12 mouse cellular contexts compared by ENCODE assay signal in genomic region chr11:100935373-100936355, GRCm38 (mm10). TPM values are rescaled to one million over a fixed set of nuclear protein-coding genes. Genes with fewer than 3 reads are reported as not detected.
DNase-seq lines count a peak whose midpoint lies in the region; ATAC-seq and TF ChIP-seq lines count a peak whose summit lies in the region.
"Had no signal": no experiment of that assay in that cellular context is flagged by ENCODE, and none has a peak within 500 bp of the region (broad histone marks: within the 10 kb centered on the region; RNA-seq: fewer than 3 reads in every experiment).

No protein-coding gene starts in this region.

- in situ Hi-C loops in CH12.LX (cut with MboI; ENCODE audit: low pct_ligation_motif_present, low pct_unique_long_range_greater_than_20kb, low sequenced_read_pairs), result no loop called here

- peaks cover 61% of the 10 kb centered on the region for H3K79me2 ChIP-seq in CH12.LX (replicated peaks; ENCODE audit: control insufficient read depth, extremely low read depth, insufficient read depth, poor library complexity, severe bottlenecking)

- H3K9me3 ChIP-seq in heart, embryonic 11.5 days (replicated peaks; ENCODE audit: control insufficient read depth, low read length), result no peaks in the 10 kb centered on the region
- H3K9me3 ChIP-seq in CH12.LX (replicated peaks; ENCODE audit: low read length), result no peaks in the 10 kb centered on the region
- H3K9me3 ChIP-seq in embryonic facial prominence, embryonic 15.5 days (replicated peaks), result no peaks in the 10 kb centered on the region
- no peaks in the 10 kb centered on the region for H3K9me3 ChIP-seq in kidney, embryonic 16.5 days (ENCODE audit: low read length)
- H3K9me3 ChIP-seq: forebrain, embryonic 12.5 days had no signal

- H3K4me2 ChIP-seq in heart, embryonic 11.5 days, result no peak overlapping the region
- 0 out of 2 replicates have a peak overlapping the region, but pooled peaks have one; percentile 99 for H3K4me2 ChIP-seq in CH12.LX (ENCODE audit: insufficient read depth, low read depth, poor library complexity, severe bottlenecking)
- no peak overlapping the region for H3K4me2 ChIP-seq in embryonic facial prominence, embryonic 15.5 days (replicated peaks)
- H3K4me2 ChIP-seq in kidney, embryonic 16.5 days (replicated peaks; ENCODE audit: low read depth, low read length), result no peak overlapping the region
- H3K4me2 ChIP-seq: forebrain, embryonic 12.5 days; hindbrain, embryonic 14.5 days had no signal

- 88% methylated on average over 8 of the region's 8 CpGs for WGBS in heart, embryonic 11.5 days (ENCODE audit: insufficient replicate concordance)
- WGBS in embryonic facial prominence, embryonic 15.5 days, result 68% methylated on average over 8 of the region's 8 CpGs
- 92% methylated on average over 8 of the region's 8 CpGs for WGBS in kidney, embryonic 16.5 days

- dilution Hi-C loops in CH12.LX (cut with MboI; ENCODE audit: extremely low pct_ligation_motif_present, extremely low pct_unique_long_range_greater_than_20kb, low sequenced_read_pairs), result no loop called here

- DNase-seq in heart, adult 8-10 months (ENCODE audit: low spot score), result peak; percentile 53
- DNase-seq in CH12.LX (ENCODE audit: extremely low read depth), result no peak
- DNase-seq in lung, postnatal 14 days, result peak; percentile 43
- DNase-seq in layer of hippocampus, adult 18-20 months (ENCODE audit: low spot score in 2 of 2), result no peak
- DNase-seq in embryo, embryonic 11 days, result no peak
- DNase-seq: cerebellum, adult 11 months had no signal

- ATAC-seq in heart, embryonic 11.5 days (replicated peaks; ENCODE audit: insufficient number of reproducible peaks, low FRiP score, low TSS enrichment), result no peak
- no peak for ATAC-seq in embryonic facial prominence, embryonic 15.5 days (ENCODE audit: insufficient number of reproducible peaks, low FRiP score, low TSS enrichment, low read depth)
- ATAC-seq in kidney, embryonic 16.5 days (ENCODE audit: low FRiP score, low TSS enrichment), result no peak

- no peak overlapping the region for H3K9ac ChIP-seq in heart, embryonic 11.5 days (ENCODE audit: low read depth, low read length)
- H3K9ac ChIP-seq in CH12.LX (ENCODE audit: insufficient read depth, low read depth), result no peak overlapping the region
- H3K9ac ChIP-seq in embryonic facial prominence, embryonic 15.5 days, result no peak overlapping the region
- no peak overlapping the region for H3K9ac ChIP-seq in kidney, embryonic 16.5 days (replicated peaks; ENCODE audit: low read length)
- H3K9ac ChIP-seq: forebrain, embryonic 12.5 days; hindbrain, embryonic 14.5 days had no signal

- no peak overlapping the region for H3K4me3 ChIP-seq in heart, embryonic 11.5 days (ENCODE audit: low read depth, low read length)
- H3K4me3 ChIP-seq in CH12.LX (replicated peaks in 1 of 3; ENCODE audit: low read depth in 2 of 3, low read length in 2 of 3, poor library complexity in 1 of 3), result no peak overlapping the region
- no peak overlapping the region for H3K4me3 ChIP-seq in embryonic facial prominence, embryonic 15.5 days (replicated peaks)
- H3K4me3 ChIP-seq in kidney, embryonic 16.5 days (ENCODE audit: low read length), result no peak overlapping the region
- H3K4me3 ChIP-seq: forebrain, embryonic 12.5 days had no signal

- TF ChIP-seq EP300 in CH12.LX (IDR thresholded peaks at IDR 0.05; ENCODE audit: low read length), result no peak

- no peak for TF ChIP-seq RAD21 in CH12.LX (IDR thresholded peaks at IDR 0.05; ENCODE audit: low read depth, low read length)

- no peaks in the 10 kb centered on the region for H3K36me3 ChIP-seq in heart, embryonic 11.5 days (ENCODE audit: control insufficient read depth, insufficient read depth, low read length)
- H3K36me3 ChIP-seq in CH12.LX (replicated peaks in 1 of 2; ENCODE audit: control insufficient read depth in 1 of 2, insufficient read depth in 1 of 2, low read length in 1 of 2), result peaks cover 2 to 30% of the 10 kb centered on the region in 2 experiments
- H3K36me3 ChIP-seq in embryonic facial prominence, embryonic 15.5 days, result no peaks in the 10 kb centered on the region
- H3K36me3 ChIP-seq in kidney, embryonic 16.5 days (ENCODE audit: insufficient read depth, low read length), result no peaks in the 10 kb centered on the region
- H3K36me3 ChIP-seq: forebrain, embryonic 12.5 days had no signal

- no peak for TF ChIP-seq POLR2A in CH12.LX (IDR thresholded peaks at IDR 0.05; ENCODE audit: low read depth, low read length)

- no peaks in the 10 kb centered on the region for H3K27me3 ChIP-seq in heart, embryonic 11.5 days (ENCODE audit: control insufficient read depth, insufficient read depth, low read length)
- H3K27me3 ChIP-seq in CH12.LX (replicated peaks), result no peaks in the 10 kb centered on the region
- H3K27me3 ChIP-seq in embryonic facial prominence, embryonic 15.5 days, result no peaks in the 10 kb centered on the region
- no peaks in the 10 kb centered on the region for H3K27me3 ChIP-seq in kidney, embryonic 16.5 days (ENCODE audit: insufficient read depth, low read length)
- H3K27me3 ChIP-seq: forebrain, embryonic 12.5 days had no signal

- peaks cover 22% of the 10 kb centered on the region for H3K4me1 ChIP-seq in heart, embryonic 11.5 days (ENCODE audit: control insufficient read depth, insufficient read depth, low read length)
- H3K4me1 ChIP-seq in CH12.LX (ENCODE audit: control insufficient read depth in 1 of 2, insufficient read depth in 2 of 2), result peaks cover 22 to 73% of the 10 kb centered on the region in 2 experiments
- H3K4me1 ChIP-seq in embryonic facial prominence, embryonic 15.5 days, result peaks cover 37% of the 10 kb centered on the region
- H3K4me1 ChIP-seq in kidney, embryonic 16.5 days (ENCODE audit: insufficient read depth, low read length), result peaks cover 37% of the 10 kb centered on the region

- TF ChIP-seq CTCF in CH12.LX (conservative IDR thresholded peaks at IDR 0.05 in 1 of 2, IDR thresholded peaks at IDR 0.05 in 1 of 2; ENCODE audit: low read depth in 2 of 2, low read length in 2 of 2), result no peak

- no peak overlapping the region for H3K27ac ChIP-seq in heart, embryonic 11.5 days (ENCODE audit: low read depth, low read length)
- H3K27ac ChIP-seq in CH12.LX (ENCODE audit: insufficient read depth, low read depth), result no peak overlapping the region
- H3K27ac ChIP-seq in embryonic facial prominence, embryonic 15.5 days (replicated peaks), result peak overlapping the region; percentile 51; the same call in 1 of the 2 replicates
- H3K27ac ChIP-seq in kidney, embryonic 16.5 days (ENCODE audit: low read length), result no peak overlapping the region
- H3K27ac ChIP-seq: forebrain, embryonic 12.5 days; hindbrain, embryonic 14.5 days; macrophage had no signal

TF ChIP-seq in CH12.LX, 34 proteins besides CTCF, POLR2A, EP300 and RAD21:
- TF ChIP-seq ZNF384 (IDR thresholded peaks at IDR 0.05; ENCODE audit: low read depth, low read length) (peak; percentile 66), MXI1 (IDR thresholded peaks at IDR 0.05; ENCODE audit: low read depth, low read length) (no peak)

RNA-seq across cellular contexts. Expression of gene Stat3, which starts 3.7 kb away (rescaled TPM):
- 100 to 1,000 TPM in 1 of 4 experiments, 10 to 100 TPM in 3; 76.6 to 108 (median 91.0) TPM for total RNA-seq in heart, adult 8-10 months (2022)
- polyA plus RNA-seq in heart, embryonic 11.5 days (2014; fragmentation: Nextera tagmentation; extraction: Ambion mirVana), result 45.0 and 49.0 TPM in 2 replicates
- total RNA-seq in CH12.LX (2012; rRNA removed), result 51.1 and 52.1 TPM in 2 replicates
- total RNA-seq in CH12.LX (2014; rRNA removed), result 35.9 TPM in 2 replicates
- 66.7 and 69.2 TPM in 2 replicates for polyA plus RNA-seq in CH12.LX (2012; ENCODE audit: insufficient read length, low read depth)
- 75.6 and 79.3 TPM in 2 replicates for polyA plus RNA-seq in embryonic facial prominence, embryonic 15.5 days (2015; fragmentation: Nextera tagmentation; extraction: Ambion mirVana)
- 10 to 100 TPM; 35.5 to 35.9 TPM for total RNA-seq in layer of hippocampus, adult 18-20 months (2021)
- 47.9 and 54.4 TPM in 2 replicates for polyA plus RNA-seq in kidney, embryonic 16.5 days (2015; fragmentation: Nextera tagmentation; extraction: Ambion mirVana)

RNA-seq across cellular contexts. Expression of gene Cavin1, which starts 35.0 kb away (rescaled TPM):
- 100 to 1,000 TPM; 190 to 247 (median 212) TPM for total RNA-seq in heart, adult 8-10 months (2022)
- polyA plus RNA-seq in heart, embryonic 11.5 days (2014; fragmentation: Nextera tagmentation; extraction: Ambion mirVana), result 113 and 175 TPM in 2 replicates
- 0.08 and 0.21 TPM in 2 replicates for total RNA-seq in CH12.LX (2012; rRNA removed)
- total RNA-seq in CH12.LX (2014; rRNA removed), result 0.05 TPM in 2 replicates
- 0.13 and 0.25 TPM in 2 replicates for polyA plus RNA-seq in CH12.LX (2012; ENCODE audit: insufficient read length, low read depth)
- polyA plus RNA-seq in embryonic facial prominence, embryonic 15.5 days (2015; fragmentation: Nextera tagmentation; extraction: Ambion mirVana), result 330 and 343 TPM in 2 replicates
- 10 to 100 TPM; 15.8 to 16.0 TPM for total RNA-seq in layer of hippocampus, adult 18-20 months (2021)
- 140 and 161 TPM in 2 replicates for polyA plus RNA-seq in kidney, embryonic 16.5 days (2015; fragmentation: Nextera tagmentation; extraction: Ambion mirVana)

Comparison
In these comparisons a context has a peak if more than half of its experiments do, and no peak if none do; other contexts are left out.
1. DNase-seq: peak in heart, adult 8-10 months (single experiment) and lung, postnatal 14 days (single experiment); none in CH12.LX (single experiment), layer of hippocampus, adult 18-20 months (0 of 2) and embryo, embryonic 11 days (single experiment).
2. RNA of gene Cavin1, which starts 35.0 kb away (polyA plus RNA-seq): 330 to 343 TPM in embryonic facial prominence, embryonic 15.5 days, 140 to 161 TPM in kidney, embryonic 16.5 days and 113 to 175 TPM in heart, embryonic 11.5 days; 0.13 to 0.25 TPM in CH12.LX; every median in the first group is over 10 times any median in the second.